In genomic region chr5:150666133-150666739, GRCm38 (mm10) we compare ENCODE assay signal across 8 mouse cellular contexts. TPM values are rescaled to one million over a fixed set of nuclear protein-coding genes. Genes with fewer than 3 reads are reported as not detected.
DNase-seq lines count a peak whose midpoint lies in the region; ATAC-seq and TF ChIP-seq lines count a peak whose summit lies in the region.
"Not testable (repeated sequence)": the region's sequence is repeated elsewhere in the genome, so short reads cannot be mapped to it uniquely, and the experiment has no call there.

Gene N4bp2l2 (minus strand): TSS chr5:150666183.

- 94% methylated on average over 8 of the region's 9 CpGs for WGBS in embryonic facial prominence, embryonic 11.5 days
- 91% methylated on average over 9 of the region's 9 CpGs for WGBS in kidney, embryonic 15.5 days
- 95% methylated on average over 9 of the region's 9 CpGs for WGBS in limb, embryonic 12.5 days
- WGBS in spleen, adult 2 months = 93% methylated on average over 9 of the region's 9 CpGs

- peak within 1 kb of the TSS; percentile 99 for H3K9ac ChIP-seq in MEL (ENCODE audit: control insufficient read depth, low read depth, low read length, poor library complexity, severe bottlenecking)
- H3K9ac ChIP-seq in embryonic facial prominence, embryonic 11.5 days (replicated peaks; ENCODE audit: low read length) = peak within 1 kb of the TSS; percentile 89
- H3K9ac ChIP-seq in kidney, embryonic 15.5 days = peak within 1 kb of the TSS; percentile 95
- H3K9ac ChIP-seq in limb, embryonic 12.5 days (replicated peaks) = peak within 1 kb of the TSS; percentile 89

- not testable (repeated sequence) for DNase-seq in MEL (ENCODE audit: low read depth, low spot score); embryonic facial prominence, embryonic 11.5 days (ENCODE audit: low spot score); gastrocnemius, adult 8-10 months (ENCODE audit: low spot score in 2 of 2); heart, postnatal 14 days; spleen, adult 2 months (ENCODE audit: low read depth in 1 of 2, low spot score in 2 of 2)

- not testable (repeated sequence) for H3K27me3 ChIP-seq in MEL (ENCODE audit: control insufficient read depth in 1 of 2, insufficient read depth in 2 of 2, low read length in 2 of 2); embryonic facial prominence, embryonic 11.5 days (ENCODE audit: control insufficient read depth, insufficient read depth, low read length); kidney, embryonic 15.5 days; limb, embryonic 12.5 days; spleen, adult 2 months (ENCODE audit: control insufficient read depth, insufficient read depth, low read length)

- H3K9me3 ChIP-seq in MEL (replicated peaks; ENCODE audit: insufficient read depth, low read length); embryonic facial prominence, embryonic 11.5 days (replicated peaks; ENCODE audit: control insufficient read depth, low read length); kidney, embryonic 15.5 days (replicated peaks); limb, embryonic 12.5 days: not testable (repeated sequence)

- not testable (repeated sequence) for ATAC-seq in embryonic facial prominence, embryonic 11.5 days (replicated peaks; ENCODE audit: insufficient number of reproducible peaks, low FRiP score, low TSS enrichment, low read depth); kidney, embryonic 15.5 days (replicated peaks; ENCODE audit: low FRiP score); limb, embryonic 12.5 days (ENCODE audit: insufficient number of reproducible peaks, insufficient read depth, low FRiP score, low TSS enrichment, low read depth); megakaryocyte progenitor cell, adult 5-6 weeks (replicated peaks; ENCODE audit: poor library complexity)

- TF ChIP-seq EP300 in MEL (IDR thresholded peaks at IDR 0.05; ENCODE audit: low read depth in 1 of 2, low read length in 2 of 2) = not testable (repeated sequence)

- not testable (repeated sequence) for TF ChIP-seq RAD21 in MEL (IDR thresholded peaks at IDR 0.05; ENCODE audit: low read depth, low read length)

- intact Hi-C loops in heart, postnatal 14 days (cut with DNase I) = loop anchor here (5.0 kb wide), 1 partner anchor 224 kb away; no protein-coding TSS in a partner anchor

- peak within 1 kb of the TSS; percentile 55 to 98 for H3K4me3 ChIP-seq in MEL (ENCODE audit: control insufficient read depth in 1 of 2, insufficient read depth in 1 of 2, low read depth in 2 of 2, low read length in 2 of 2)
- peak within 1 kb of the TSS; percentile 88 for H3K4me3 ChIP-seq in embryonic facial prominence, embryonic 11.5 days (ENCODE audit: low read depth, low read length)
- peak within 1 kb of the TSS; percentile 100 for H3K4me3 ChIP-seq in kidney, embryonic 15.5 days (replicated peaks)
- peak within 1 kb of the TSS; percentile 91 for H3K4me3 ChIP-seq in limb, embryonic 12.5 days (replicated peaks)
- H3K4me3 ChIP-seq in spleen, adult 2 months (ENCODE audit: extremely low read depth, insufficient read depth, insufficient read length) = peak within 1 kb of the TSS; percentile 84

- not testable (repeated sequence) for TF ChIP-seq CTCF in MEL (IDR thresholded peaks at IDR 0.05 in 2 of 3, conservative IDR thresholded peaks at IDR 0.05 in 1 of 3; ENCODE audit: control insufficient read depth in 1 of 3, insufficient read depth in 1 of 3, low read depth in 2 of 3, low read length in 3 of 3, poor library complexity in 1 of 3, severe bottlenecking in 1 of 3); spleen, adult 2 months (IDR thresholded peaks at IDR 0.05; ENCODE audit: extremely low read depth, insufficient read depth, insufficient read length, insufficient replicate concordance)

- H3K36me3 ChIP-seq in MEL (ENCODE audit: control insufficient read depth in 1 of 2, insufficient read depth in 2 of 2, low read length in 2 of 2) = peaks cover 11 to 24% of the 10 kb centered on the region in 2 experiments
- not testable (repeated sequence) for H3K36me3 ChIP-seq in embryonic facial prominence, embryonic 11.5 days (replicated peaks; ENCODE audit: control insufficient read depth, insufficient read depth, low read depth, low read length); spleen, adult 2 months (ENCODE audit: control insufficient read depth, insufficient read depth, low read length)
- H3K36me3 ChIP-seq in kidney, embryonic 15.5 days = peaks cover 14% of the 10 kb centered on the region
- H3K36me3 ChIP-seq in limb, embryonic 12.5 days = peaks cover 14% of the 10 kb centered on the region

- H3K27ac ChIP-seq in MEL (ENCODE audit: control insufficient read depth, low read depth, low read length) = peak within 1 kb of the TSS; percentile 99
- peak within 1 kb of the TSS; percentile 93 for H3K27ac ChIP-seq in embryonic facial prominence, embryonic 11.5 days (replicated peaks; ENCODE audit: low read depth, low read length)
- peak within 1 kb of the TSS; percentile 99 for H3K27ac ChIP-seq in kidney, embryonic 15.5 days
- peak within 1 kb of the TSS; percentile 98 for H3K27ac ChIP-seq in limb, embryonic 12.5 days
- peak within 1 kb of the TSS; percentile 89 for H3K27ac ChIP-seq in spleen, adult 2 months (ENCODE audit: insufficient read depth, low read length)

- peak within 1 kb of the TSS; percentile 65 for H3K4me2 ChIP-seq in embryonic facial prominence, embryonic 11.5 days (ENCODE audit: low read depth, low read length)
- peak within 1 kb of the TSS; percentile 67 for H3K4me2 ChIP-seq in kidney, embryonic 15.5 days
- H3K4me2 ChIP-seq in limb, embryonic 12.5 days = peak within 1 kb of the TSS; percentile 75

- peaks cover 36% of the 10 kb centered on the region for H3K79me2 ChIP-seq in MEL (ENCODE audit: control insufficient read depth, insufficient read depth, low read length, poor library complexity)

- H3K4me1 ChIP-seq in MEL (ENCODE audit: control insufficient read depth in 1 of 2, insufficient read depth in 2 of 2, low read length in 2 of 2) = peaks cover 2 to 21% of the 10 kb centered on the region in 2 experiments; a peak in 3 of 4 replicates
- not testable (repeated sequence) for H3K4me1 ChIP-seq in embryonic facial prominence, embryonic 11.5 days (ENCODE audit: control insufficient read depth, insufficient read depth, low read length); limb, embryonic 12.5 days (replicated peaks); spleen, adult 2 months (ENCODE audit: control insufficient read depth, insufficient read depth, insufficient read length)
- H3K4me1 ChIP-seq in kidney, embryonic 15.5 days = peaks cover 12% of the 10 kb centered on the region

- not testable (repeated sequence) for TF ChIP-seq POLR2A in MEL (IDR thresholded peaks at IDR 0.05; ENCODE audit: control insufficient read depth in 1 of 2, insufficient read depth in 1 of 2, low read depth in 1 of 2, low read length in 2 of 2, poor library complexity in 1 of 2); spleen, adult 2 months (IDR thresholded peaks at IDR 0.05; ENCODE audit: low read depth, low read length)

TF ChIP-seq in MEL, 35 proteins besides CTCF, POLR2A, EP300 and RAD21:
- 0 out of 2 replicates have a peak, but pooled peaks have one; percentile 14 for TF ChIP-seq ZNF384 (IDR thresholded peaks at IDR 0.05; ENCODE audit: low read depth, low read length)
- TF ChIP-seq MAFK (IDR thresholded peaks at IDR 0.05; ENCODE audit: borderline replicate concordance, low read depth, low read length) = peak; percentile 68
- TF ChIP-seq TBP (IDR thresholded peaks at IDR 0.05; ENCODE audit: low read depth, low read length) = peak; percentile 95
TF ChIP-seq in MEL: peak in this region for 3; not testable (repeated sequence) for 32.

RNA-seq across cellular contexts. Expression of gene N4bp2l2, which starts in this region (rescaled TPM):
- 74.9 and 75.0 TPM in 2 replicates for total RNA-seq in MEL (2012; rRNA removed)
- polyA plus RNA-seq in MEL (2012; ENCODE audit: insufficient read depth in 1 of 2, insufficient read length in 2 of 2, low read depth in 1 of 2, low replicate concordance in 2 of 2, missing spikeins in 1 of 2) = 10 to 100 TPM in 1 of 2 experiments, not detected in 1; 67.5 TPM
- polyA plus RNA-seq in embryonic facial prominence, embryonic 11.5 days (2014; fragmentation: Nextera tagmentation; extraction: Ambion mirVana) = 44.4 and 56.0 TPM in 2 replicates
- total RNA-seq in gastrocnemius, adult 8-10 months (2022) = 10 to 100 TPM; 22.3 to 30.2 (median 28.4) TPM
- 10 to 100 TPM; 40.0 to 46.0 TPM for total RNA-seq in heart, postnatal 14 days (2021)
- polyA plus RNA-seq in kidney, embryonic 15.5 days (2015; fragmentation: Nextera tagmentation; extraction: Ambion mirVana) = 40.2 and 41.6 TPM in 2 replicates
- polyA plus RNA-seq in limb, embryonic 12.5 days (2016; fragmentation: Nextera tagmentation; extraction: Ambion mirVana) = 51.6 and 53.8 TPM in 2 replicates
- 79.2 and 89.9 TPM in 2 replicates for total RNA-seq in megakaryocyte progenitor cell, adult 5-6 weeks (2015)
- 78.3 and 107 TPM in 2 replicates for total RNA-seq in megakaryocyte progenitor cell, adult 5-6 weeks (2017)
- 3.7 and 4.4 TPM in 2 replicates for polyA plus RNA-seq in spleen, adult 2 months (2012; rRNA removed)
